Comparison of ENCODE assay signal across 7 mouse cellular contexts in genomic region chr7:126759672-126760390, GRCm38 (mm10). TPM values are rescaled to one million over a fixed set of nuclear protein-coding genes. Genes with fewer than 3 reads are reported as not detected.
DNase-seq lines count a peak whose midpoint lies in the region; ATAC-seq and TF ChIP-seq lines count a peak whose summit lies in the region.

No protein-coding gene starts in this region.

- peak overlapping the region; percentile 64 for H3K4me3 ChIP-seq in neural tube, embryonic 11.5 days (ENCODE audit: low read depth, low read length)
- peak overlapping the region; percentile 89 for H3K4me3 ChIP-seq in limb, embryonic 10.5 days
- peak overlapping the region; percentile 83 for H3K4me3 ChIP-seq in olfactory bulb, adult 2 months (ENCODE audit: insufficient read depth, low read depth, low read length)

- no peak for DNase-seq in neural tube, embryonic 11.5 days (ENCODE audit: low spot score)
- DNase-seq in neural tube, embryonic 10.5 days (ENCODE audit: extremely low spot score, low spot score), result no peak
- DNase-seq in limb, embryonic 10.5 days (ENCODE audit: low spot score), result no peak
- no peak for DNase-seq in ovary, postnatal 10 days (ENCODE audit: low spot score)

- H3K9me3 ChIP-seq in neural tube, embryonic 11.5 days (ENCODE audit: control insufficient read depth, low read length), result no peaks in the 10 kb centered on the region
- no peaks in the 10 kb centered on the region for H3K9me3 ChIP-seq in limb, embryonic 10.5 days (replicated peaks)

- H3K36me3 ChIP-seq in neural tube, embryonic 11.5 days (ENCODE audit: control insufficient read depth, insufficient read depth, low read length), result no peaks in the 10 kb centered on the region; the same call in 1 of the 2 replicates
- H3K36me3 ChIP-seq in limb, embryonic 10.5 days, result peaks cover 38% of the 10 kb centered on the region

- ATAC-seq in neural tube, embryonic 11.5 days (ENCODE audit: insufficient read depth, low FRiP score, low TSS enrichment), result peak; percentile 57
- peak; percentile 45 for ATAC-seq in erythroblast, adult 5-6 weeks (replicated peaks; ENCODE audit: low FRiP score, poor library complexity, severe bottlenecking)
- no peak for ATAC-seq in frontal cortex, adult (ENCODE audit: low TSS enrichment)

- 0 out of 2 replicates have a peak, but pooled peaks cover 2% of the 10 kb centered on the region for H3K4me1 ChIP-seq in neural tube, embryonic 11.5 days (ENCODE audit: control insufficient read depth, insufficient read depth, low read length)
- H3K4me1 ChIP-seq in limb, embryonic 10.5 days, result peaks cover 50% of the 10 kb centered on the region
- H3K4me1 ChIP-seq in olfactory bulb, adult 2 months (ENCODE audit: control insufficient read depth, insufficient read depth, low read length), result peaks cover 43% of the 10 kb centered on the region

- H3K27ac ChIP-seq in neural tube, embryonic 11.5 days (ENCODE audit: low read depth, low read length), result peak overlapping the region; percentile 75
- peak overlapping the region; percentile 96 for H3K27ac ChIP-seq in limb, embryonic 10.5 days
- peak overlapping the region; percentile 91 for H3K27ac ChIP-seq in olfactory bulb, adult 2 months (ENCODE audit: insufficient read depth, low read depth, low read length)

- WGBS in neural tube, embryonic 11.5 days, result under 1% methylated on average over 21 of the region's 24 CpGs
- 2% methylated on average over 22 of the region's 24 CpGs for WGBS in limb, embryonic 10.5 days
- 5% methylated on average over 22 of the region's 24 CpGs for WGBS in olfactory bulb, adult 2 months

- H3K27me3 ChIP-seq in neural tube, embryonic 11.5 days (ENCODE audit: control insufficient read depth, insufficient read depth, low read length), result no peaks in the 10 kb centered on the region
- H3K27me3 ChIP-seq in limb, embryonic 10.5 days (ENCODE audit: low read depth, poor library complexity, severe bottlenecking), result no peaks in the 10 kb centered on the region

- peak overlapping the region; percentile 96 for H3K4me2 ChIP-seq in neural tube, embryonic 11.5 days (ENCODE audit: low read depth)

- TF ChIP-seq POLR2A in olfactory bulb, adult 2 months (IDR thresholded peaks at IDR 0.05; ENCODE audit: insufficient read depth, low read depth, low read length), result no peak

- TF ChIP-seq CTCF in olfactory bulb, adult 2 months (IDR thresholded peaks at IDR 0.05; ENCODE audit: insufficient read depth, low read depth, low read length), result no peak

- H3K9ac ChIP-seq in neural tube, embryonic 11.5 days (ENCODE audit: low read length), result peak overlapping the region; percentile 78

RNA-seq across cellular contexts. Expression of gene Mapk3, which starts 0.4 kb away (rescaled TPM):
- polyA plus RNA-seq in neural tube, embryonic 11.5 days (2014; fragmentation: Nextera tagmentation; extraction: Ambion mirVana), result 55.3 and 58.0 TPM in 2 replicates
- 46.1 and 51.8 TPM in 2 replicates for total RNA-seq in erythroblast, adult 5-6 weeks (2015; ENCODE audit: low replicate concordance)
- total RNA-seq in erythroblast, adult 5-6 weeks (2017; ENCODE audit: low replicate concordance), result 10.9 and 19.4 TPM in 2 replicates
- polyA plus RNA-seq in limb, embryonic 10.5 days (2016; fragmentation: Nextera tagmentation; extraction: Ambion mirVana), result 47.3 and 55.9 TPM in 2 replicates
- 208 and 343 TPM in 2 replicates for polyA plus RNA-seq in olfactory bulb, adult 2 months (2012; ENCODE audit: insufficient read depth, insufficient read length, low replicate concordance, missing spikeins)

RNA-seq across cellular contexts. Expression of gene Gdpd3, which starts 6.3 kb away (rescaled TPM):
- polyA plus RNA-seq in neural tube, embryonic 11.5 days (2014; fragmentation: Nextera tagmentation; extraction: Ambion mirVana), result 1.2 and 1.5 TPM in 2 replicates
- total RNA-seq in erythroblast, adult 5-6 weeks (2015; ENCODE audit: low replicate concordance), result 5.6 TPM in 1 of 2 replicates, not detected in the other
- total RNA-seq in erythroblast, adult 5-6 weeks (2017; ENCODE audit: low replicate concordance), result 5.4 and 7.2 TPM in 2 replicates
- 0.83 and 1.5 TPM in 2 replicates for polyA plus RNA-seq in limb, embryonic 10.5 days (2016; fragmentation: Nextera tagmentation; extraction: Ambion mirVana)
- polyA plus RNA-seq in olfactory bulb, adult 2 months (2012; ENCODE audit: insufficient read depth, insufficient read length, low replicate concordance, missing spikeins), result not detected in 2 replicates

RNA-seq across cellular contexts. Expression of gene Ypel3, which starts 16.9 kb away (rescaled TPM):
- polyA plus RNA-seq in neural tube, embryonic 11.5 days (2014; fragmentation: Nextera tagmentation; extraction: Ambion mirVana), result 115 and 121 TPM in 2 replicates
- 752 and 763 TPM in 2 replicates for total RNA-seq in erythroblast, adult 5-6 weeks (2015; ENCODE audit: low replicate concordance)
- 364 and 550 TPM in 2 replicates for total RNA-seq in erythroblast, adult 5-6 weeks (2017; ENCODE audit: low replicate concordance)
- 51.7 and 84.9 TPM in 2 replicates for polyA plus RNA-seq in limb, embryonic 10.5 days (2016; fragmentation: Nextera tagmentation; extraction: Ambion mirVana)
- polyA plus RNA-seq in olfactory bulb, adult 2 months (2012; ENCODE audit: insufficient read depth, insufficient read length, low replicate concordance, missing spikeins), result not detected in 2 replicates

RNA-seq across cellular contexts. Expression of gene Tbx6, which starts 21.5 kb away (rescaled TPM):
- 0.38 and 0.64 TPM in 2 replicates for polyA plus RNA-seq in neural tube, embryonic 11.5 days (2014; fragmentation: Nextera tagmentation; extraction: Ambion mirVana)
- 28.8 and 31.9 TPM in 2 replicates for total RNA-seq in erythroblast, adult 5-6 weeks (2015; ENCODE audit: low replicate concordance)
- 12.3 and 23.2 TPM in 2 replicates for total RNA-seq in erythroblast, adult 5-6 weeks (2017; ENCODE audit: low replicate concordance)
- polyA plus RNA-seq in limb, embryonic 10.5 days (2016; fragmentation: Nextera tagmentation; extraction: Ambion mirVana), result 0.23 and 0.53 TPM in 2 replicates
- polyA plus RNA-seq in olfactory bulb, adult 2 months (2012; ENCODE audit: insufficient read depth, insufficient read length, low replicate concordance, missing spikeins), result not detected in 2 replicates

RNA-seq across cellular contexts. Expression of gene Ppp4c, which starts 32.5 kb away (rescaled TPM):
- polyA plus RNA-seq in neural tube, embryonic 11.5 days (2014; fragmentation: Nextera tagmentation; extraction: Ambion mirVana), result 318 and 344 TPM in 2 replicates
- total RNA-seq in erythroblast, adult 5-6 weeks (2015; ENCODE audit: low replicate concordance), result 46.7 and 84.9 TPM in 2 replicates
- total RNA-seq in erythroblast, adult 5-6 weeks (2017; ENCODE audit: low replicate concordance), result 43.5 and 62.7 TPM in 2 replicates
- polyA plus RNA-seq in limb, embryonic 10.5 days (2016; fragmentation: Nextera tagmentation; extraction: Ambion mirVana), result 450 and 462 TPM in 2 replicates
- not detected in 2 replicates for polyA plus RNA-seq in olfactory bulb, adult 2 months (2012; ENCODE audit: insufficient read depth, insufficient read length, low replicate concordance, missing spikeins)

Comparison
In these comparisons a context has a peak if more than half of its experiments do, and no peak if none do; other contexts are left out.
1. RNA of gene Ypel3, which starts 16.9 kb away (polyA plus RNA-seq): 115 to 121 TPM in neural tube, embryonic 11.5 days and 51.7 to 84.9 TPM in limb, embryonic 10.5 days; not detected in olfactory bulb, adult 2 months; every median in the first group is over 10 times any median in the second.
2. Peak in every context shown above with its lines, with median percentiles within 50 percentile points of each other: H3K27ac ChIP-seq and H3K4me3 ChIP-seq.